Mouse (Mus musculus): ENCODE data around the gene Tnrc6b. TPM values are rescaled to one million over a fixed set of nuclear protein-coding genes. Genes with fewer than 3 reads are reported as not detected.
"Not testable (repeated sequence)": the region's sequence is repeated elsewhere in the genome, so short reads cannot be mapped to it uniquely, and the experiment has no call there.

Tnrc6b gene
- polyA plus RNA-seq, 1 experiment from 2014 or later, result 37.7 TPM

- WGBS, result 56% methylated on average over 3 of the region's 3 CpGs
- H3K4me2 ChIP-seq (replicated peaks), result no peak overlapping the region
- ATAC-seq (ENCODE audit: insufficient number of reproducible peaks, insufficient read depth, low FRiP score, low TSS enrichment), result no peak
- peaks cover 6% of the 10 kb centered on the region for H3K4me1 ChIP-seq
- H3K36me3 ChIP-seq, result no peaks in the 10 kb centered on the region
- no peak overlapping the region for H3K9ac ChIP-seq
- H3K4me3 ChIP-seq, result no peak overlapping the region
- H3K9me3 ChIP-seq, result no peaks in the 10 kb centered on the region
- H3K27ac ChIP-seq, result no peak overlapping the region
- no peaks in the 10 kb centered on the region for H3K27me3 ChIP-seq
Measured at GRCm38 (mm10) chr15:80722366-80722765, 11.3 kb downstream of the Tnrc6b start.

GRCm38 (mm10) chr15:80729477-80729876 is 18.4 kb downstream of the Tnrc6b start:
- Histone ChIP-seq H3K4me3 (no peak overlapping the region), H3K4me1 (peaks cover 10% of the 10 kb centered on the region; the same call in 1 of the 2 replicates), H3K36me3 (no peaks in the 10 kb centered on the region), H3K27ac (no peak overlapping the region), H3K9me3 (no peaks in the 10 kb centered on the region), H3K27me3 (no peaks in the 10 kb centered on the region), H3K4me2 (replicated peaks) (no peak overlapping the region), H3K9ac (no peak overlapping the region)
- no peak for ATAC-seq (ENCODE audit: insufficient number of reproducible peaks, insufficient read depth, low FRiP score, low TSS enrichment)
- 80% methylated on average over 2 of the region's 2 CpGs for WGBS

- H3K4me1 ChIP-seq, result peaks cover 10% of the 10 kb centered on the region; the same call in 1 of the 2 replicates
- no peaks in the 10 kb centered on the region for H3K27me3 ChIP-seq
- H3K4me2 ChIP-seq (replicated peaks), result no peak overlapping the region
- WGBS, result 88% methylated on average over 1 of the region's 1 CpGs
- H3K27ac ChIP-seq, result no peak overlapping the region
- no peak overlapping the region for H3K4me3 ChIP-seq
- H3K36me3 ChIP-seq, result no peaks in the 10 kb centered on the region
- H3K9me3 ChIP-seq, result no peaks in the 10 kb centered on the region
- no peak overlapping the region for H3K9ac ChIP-seq
- no peak for ATAC-seq (ENCODE audit: insufficient number of reproducible peaks, insufficient read depth, low FRiP score, low TSS enrichment)
Measured at GRCm38 (mm10) chr15:80731043-80731442, 19.9 kb downstream of the Tnrc6b start.

GRCm38 (mm10) chr15:80731511-80731910 is 20.4 kb downstream of the Tnrc6b start:
- H3K36me3 ChIP-seq, result no peaks in the 10 kb centered on the region
- 74% methylated on average over 3 of the region's 3 CpGs for WGBS
- H3K4me3 ChIP-seq, result no peak overlapping the region
- no peak overlapping the region for H3K27ac ChIP-seq
- no peak for ATAC-seq (ENCODE audit: insufficient number of reproducible peaks, insufficient read depth, low FRiP score, low TSS enrichment)
- peaks cover 10% of the 10 kb centered on the region; the same call in 1 of the 2 replicates for H3K4me1 ChIP-seq
- no peak overlapping the region for H3K9ac ChIP-seq
- H3K9me3 ChIP-seq, result no peaks in the 10 kb centered on the region
- no peak overlapping the region for H3K4me2 ChIP-seq (replicated peaks)
- no peaks in the 10 kb centered on the region for H3K27me3 ChIP-seq

- no peaks in the 10 kb centered on the region for H3K9me3 ChIP-seq
- H3K4me1 ChIP-seq, result peaks cover 10% of the 10 kb centered on the region; the same call in 1 of the 2 replicates
- no peak overlapping the region for H3K9ac ChIP-seq
- no peak overlapping the region for H3K4me3 ChIP-seq
- H3K27me3 ChIP-seq, result no peaks in the 10 kb centered on the region
- no peak overlapping the region for H3K4me2 ChIP-seq (replicated peaks)
- H3K36me3 ChIP-seq, result no peaks in the 10 kb centered on the region
- 60% methylated on average over 4 of the region's 4 CpGs for WGBS
- no peak overlapping the region for H3K27ac ChIP-seq
- no peak for ATAC-seq (ENCODE audit: insufficient number of reproducible peaks, insufficient read depth, low FRiP score, low TSS enrichment)
Measured at GRCm38 (mm10) chr15:80732266-80733030, 21.3 kb downstream of the Tnrc6b start.

- no peak for ATAC-seq (ENCODE audit: insufficient number of reproducible peaks, insufficient read depth, low FRiP score, low TSS enrichment)
- H3K36me3 ChIP-seq, result no peaks in the 10 kb centered on the region
- no peak overlapping the region for H3K4me2 ChIP-seq (replicated peaks)
- 90% methylated on average over 3 of the region's 3 CpGs for WGBS
- H3K9me3 ChIP-seq, result no peaks in the 10 kb centered on the region
- no peak overlapping the region for H3K9ac ChIP-seq
- H3K27me3 ChIP-seq, result no peaks in the 10 kb centered on the region
- H3K27ac ChIP-seq, result no peak overlapping the region
- peaks cover 10% of the 10 kb centered on the region; the same call in 1 of the 2 replicates for H3K4me1 ChIP-seq
- H3K4me3 ChIP-seq, result no peak overlapping the region
Measured at GRCm38 (mm10) chr15:80735300-80735699, 24.2 kb downstream of the Tnrc6b start.

- H3K4me3 ChIP-seq; H3K4me2 ChIP-seq (replicated peaks); H3K27me3 ChIP-seq; H3K4me1 ChIP-seq; H3K9me3 ChIP-seq; ATAC-seq (ENCODE audit: insufficient number of reproducible peaks, insufficient read depth, low FRiP score, low TSS enrichment); H3K27ac ChIP-seq; H3K36me3 ChIP-seq; H3K9ac ChIP-seq: not testable (repeated sequence)
- 86% methylated on average over 4 of the region's 4 CpGs for WGBS
Measured at GRCm38 (mm10) chr15:80735708-80736107, 24.6 kb downstream of the Tnrc6b start.

GRCm38 (mm10) chr15:80736553-80736952 is 25.4 kb downstream of the Tnrc6b start:
- H3K4me1 ChIP-seq, result peaks cover 10% of the 10 kb centered on the region; the same call in 1 of the 2 replicates
- H3K27ac ChIP-seq, result no peak overlapping the region
- H3K9ac ChIP-seq, result no peak overlapping the region
- H3K36me3 ChIP-seq, result no peaks in the 10 kb centered on the region
- H3K9me3 ChIP-seq, result no peaks in the 10 kb centered on the region
- WGBS, result 44% methylated on average over 1 of the region's 1 CpGs
- no peaks in the 10 kb centered on the region for H3K27me3 ChIP-seq
- H3K4me3 ChIP-seq, result no peak overlapping the region
- no peak for ATAC-seq (ENCODE audit: insufficient number of reproducible peaks, insufficient read depth, low FRiP score, low TSS enrichment)
- H3K4me2 ChIP-seq (replicated peaks), result no peak overlapping the region

GRCm38 (mm10) chr15:80738244-80738643 is 27.1 kb downstream of the Tnrc6b start:
- Histone ChIP-seq H3K27ac (no peak overlapping the region), H3K9ac (no peak overlapping the region), H3K4me3 (no peak overlapping the region), H3K4me2 (replicated peaks) (no peak overlapping the region), H3K9me3 (no peaks in the 10 kb centered on the region), H3K4me1 (no peaks in the 10 kb centered on the region), H3K36me3 (no peaks in the 10 kb centered on the region), H3K27me3 (no peaks in the 10 kb centered on the region)
- 87% methylated on average over 2 of the region's 2 CpGs for WGBS
- ATAC-seq (ENCODE audit: insufficient number of reproducible peaks, insufficient read depth, low FRiP score, low TSS enrichment), result no peak

GRCm38 (mm10) chr15:80739972-80740371 is 28.9 kb downstream of the Tnrc6b start:
- H3K4me1 ChIP-seq, result no peaks in the 10 kb centered on the region
- H3K4me3 ChIP-seq, result no peak overlapping the region
- no peak for ATAC-seq (ENCODE audit: insufficient number of reproducible peaks, insufficient read depth, low FRiP score, low TSS enrichment)

GRCm38 (mm10) chr15:80741836-80742235 is 30.7 kb downstream of the Tnrc6b start:
- no peak overlapping the region for H3K9ac ChIP-seq
- H3K27me3 ChIP-seq, result no peaks in the 10 kb centered on the region
- no peaks in the 10 kb centered on the region for H3K9me3 ChIP-seq
- no peaks in the 10 kb centered on the region for H3K4me1 ChIP-seq
- ATAC-seq (ENCODE audit: insufficient number of reproducible peaks, insufficient read depth, low FRiP score, low TSS enrichment), result no peak
- H3K4me3 ChIP-seq, result no peak overlapping the region
- no peak overlapping the region for H3K27ac ChIP-seq
- no peaks in the 10 kb centered on the region for H3K36me3 ChIP-seq
- no peak overlapping the region for H3K4me2 ChIP-seq (replicated peaks)
- 90% methylated on average over 1 of the region's 1 CpGs for WGBS

More at GRCm38 (mm10) chr15:80739972-80740371, 28.9 kb downstream of the Tnrc6b start:
- Histone ChIP-seq H3K9ac (no peak overlapping the region), H3K9me3 (no peaks in the 10 kb centered on the region), H3K27me3 (no peaks in the 10 kb centered on the region), H3K4me2 (replicated peaks) (no peak overlapping the region), H3K27ac (no peak overlapping the region), H3K36me3 (no peaks in the 10 kb centered on the region)
- 93% methylated on average over 1 of the region's 1 CpGs for WGBS

GRCm38 (mm10) chr15:80742991-80743474 is 31.9 kb downstream of the Tnrc6b start:
- no peak overlapping the region for H3K4me3 ChIP-seq
- H3K4me2 ChIP-seq (replicated peaks), result no peak overlapping the region
- H3K9ac ChIP-seq, result no peak overlapping the region
- ATAC-seq (ENCODE audit: insufficient number of reproducible peaks, insufficient read depth, low FRiP score, low TSS enrichment), result no peak
- H3K27me3 ChIP-seq, result no peaks in the 10 kb centered on the region
- no peaks in the 10 kb centered on the region for H3K4me1 ChIP-seq
- no peak overlapping the region for H3K27ac ChIP-seq
- no peaks in the 10 kb centered on the region for H3K9me3 ChIP-seq
- no peaks in the 10 kb centered on the region for H3K36me3 ChIP-seq
- 84% methylated on average over 3 of the region's 3 CpGs for WGBS
